Mouse (Mus musculus) neural tube, embryonic 15.5 days (tissue): ENCODE measurements around the gene Xpo4. TPM values are rescaled to one million over a fixed set of nuclear protein-coding genes. Genes with fewer than 3 reads are reported as not detected.

Experiments used
- ATAC-seq: fragments of 200-750 bp; cut with Nextera tagmentation; 2 replicates; pipeline ENCODE4 v1.8.0; 2017; ENCODE audit warnings: mild to moderate bottlenecking, moderate TSS enrichment, moderate library complexity; ENCODE audit not compliant: low FRiP score
- H3K27ac ChIP-seq: fragments of 300-500 bp; sonication (generic); replicated peaks from 2 replicates; pipeline ENCODE4 v1.5.1; 2015; ENCODE audit warnings: mild to moderate bottlenecking, inconsistent platforms
- H3K27me3 ChIP-seq: fragments of 300-500 bp; sonication (generic); replicated peaks from 2 replicates; pipeline ENCODE4 v1.6.1; 2015; ENCODE audit warnings: inconsistent platforms
- H3K36me3 ChIP-seq: fragments of 300-500 bp; sonication (generic); 2 replicates; pipeline ENCODE4 v1.6.1; 2015; ENCODE audit warnings: inconsistent platforms
- H3K4me1 ChIP-seq: fragments of 300-500 bp; sonication (generic); 2 replicates; pipeline ENCODE4 v1.6.1; 2015; ENCODE audit warnings: inconsistent platforms
- H3K4me2 ChIP-seq: fragments of 300-500 bp; sonication (generic); 2 replicates; pipeline ENCODE4 v1.6.1; 2015; ENCODE audit warnings: inconsistent platforms, mild to moderate bottlenecking, moderate library complexity
- H3K4me3 ChIP-seq: fragments of 300-500 bp; sonication (generic); replicated peaks from 2 replicates; pipeline ENCODE4 v1.5.1; 2015; ENCODE audit warnings: mild to moderate bottlenecking, inconsistent platforms
- H3K9ac ChIP-seq: fragments of 300-500 bp; sonication (generic); replicated peaks from 2 replicates; pipeline ENCODE4 v1.6.1; 2015; ENCODE audit warnings: mild to moderate bottlenecking, inconsistent platforms
- H3K9me3 ChIP-seq: fragments of 300-500 bp; sonication (generic); replicated peaks from 2 replicates; pipeline ENCODE4 v1.6.1; 2016; ENCODE audit warnings: inconsistent platforms
- WGBS: fragments of 180-500 bp; shearing (Covaris S2); methylation state at CpG from one replicate; pipeline ENCODE4 v1.1.7; 2015; ENCODE audit warnings: mixed read lengths; 5-methylcytosine and 5-hydroxymethylcytosine counted together
- polyA plus RNA-seq: library from polyadenylated mRNA; unstranded; fragments of >200 nt; fragmentation: Nextera tagmentation; extraction: Ambion mirVana; gene quantifications from 2 replicates; pipeline ENCODE4 v1.2.1, GENCODE M21; 2015

Xpo4 gene
- polyA plus RNA-seq, 1 experiment from 2014 or later, result 11.0 TPM

DNA sequence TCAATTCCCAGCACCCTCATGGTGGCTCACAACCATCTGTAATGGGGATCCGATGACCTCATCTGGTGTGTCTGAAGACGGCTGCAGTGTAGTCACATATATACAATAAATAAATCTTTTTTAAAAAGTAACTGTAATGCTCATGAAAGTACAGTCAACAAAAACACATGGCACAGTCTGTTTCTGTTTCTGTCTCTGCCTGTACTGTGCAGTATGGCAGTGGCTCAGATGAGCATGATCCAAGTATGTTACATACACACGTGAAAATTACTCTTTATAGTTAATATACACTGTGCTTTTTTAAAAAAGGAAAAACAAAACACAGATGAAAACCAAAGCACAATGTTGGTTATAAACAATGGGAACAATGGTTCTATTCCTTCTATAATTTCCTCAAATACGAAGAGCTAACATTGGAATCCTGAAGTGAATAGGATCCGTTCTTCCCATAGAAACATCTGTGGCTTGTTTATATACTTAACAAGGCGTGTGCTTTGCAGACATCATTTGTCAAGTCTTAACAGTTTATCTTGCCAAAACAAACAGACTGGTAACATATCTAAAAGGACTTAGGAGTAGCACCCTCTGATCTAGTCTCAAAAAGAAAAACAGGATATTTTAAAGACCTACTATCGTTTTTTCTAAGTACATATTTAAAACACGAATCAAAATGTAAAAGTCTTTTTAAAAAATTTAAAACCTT, 58.4 kb downstream of the Xpo4 start:
- H3K4me1 ChIP-seq, result peaks cover 4% of the 10 kb centered on the region; the same call in 1 of the 2 replicates
- H3K4me3 ChIP-seq, result no peak overlapping the region
- no peak overlapping the region for H3K4me2 ChIP-seq
- H3K27ac ChIP-seq, result no peak overlapping the region
- no peak overlapping the region for H3K9ac ChIP-seq
- no peak for ATAC-seq
- H3K9me3 ChIP-seq, result no peaks in the 10 kb centered on the region
- peaks cover 19% of the 10 kb centered on the region for H3K36me3 ChIP-seq
- H3K27me3 ChIP-seq, result no peaks in the 10 kb centered on the region
- 82% methylated on average over 8 of the region's 8 CpGs for WGBS

DNA sequence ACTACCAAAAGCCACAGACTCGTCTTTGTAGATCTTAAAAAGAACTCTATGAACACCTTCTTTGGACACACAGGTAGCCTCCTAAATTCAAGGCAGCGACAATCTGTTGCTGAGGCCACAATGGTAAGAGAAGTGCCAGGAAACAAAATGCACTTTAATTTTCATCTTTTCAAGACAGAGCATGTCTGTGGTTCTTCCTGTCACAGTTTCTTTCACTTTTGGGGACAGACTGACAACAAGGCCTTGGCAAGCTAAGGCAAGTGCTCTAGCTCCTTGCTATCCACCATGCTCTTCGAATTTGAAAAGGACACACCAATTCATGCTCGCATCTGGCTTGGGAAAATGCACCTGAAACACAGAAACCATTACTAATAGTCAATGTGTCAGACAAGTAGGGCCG, 72.0 kb downstream of the Xpo4 start:
- H3K27ac ChIP-seq, result no peak overlapping the region
- peaks cover 64% of the 10 kb centered on the region for H3K36me3 ChIP-seq
- H3K9ac ChIP-seq, result no peak overlapping the region
- H3K27me3 ChIP-seq, result no peaks in the 10 kb centered on the region
- no peak overlapping the region for H3K4me2 ChIP-seq
- H3K9me3 ChIP-seq, result no peaks in the 10 kb centered on the region
- no peaks in the 10 kb centered on the region for H3K4me1 ChIP-seq
- 94% methylated on average over 5 of the region's 5 CpGs for WGBS
- no peak for ATAC-seq
- H3K4me3 ChIP-seq, result no peak overlapping the region

DNA sequence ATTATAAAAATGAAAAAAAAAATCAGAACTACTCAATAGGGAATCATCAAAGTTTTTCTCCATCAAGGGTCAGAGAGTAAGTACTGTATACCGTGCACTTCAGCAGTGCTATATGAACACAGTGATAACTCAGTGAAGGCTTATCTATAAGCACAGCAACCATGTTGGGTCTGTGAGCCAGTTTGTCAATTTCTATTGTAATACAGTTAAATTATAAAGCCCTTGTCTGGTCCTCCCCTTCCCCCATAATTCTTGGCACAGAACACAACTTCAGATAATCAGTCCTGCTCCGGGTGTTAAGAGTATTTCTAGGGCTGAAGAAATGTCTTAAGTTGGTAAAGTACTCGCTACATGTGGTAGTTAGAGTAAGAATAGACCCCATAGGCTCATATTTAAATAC, 73.4 kb downstream of the Xpo4 start:
- H3K4me3 ChIP-seq, result no peak overlapping the region
- 98% methylated on average over 3 of the region's 3 CpGs for WGBS
- no peak for ATAC-seq
- peaks cover 62% of the 10 kb centered on the region for H3K36me3 ChIP-seq
- no peaks in the 10 kb centered on the region for H3K27me3 ChIP-seq
- H3K4me1 ChIP-seq, result no peaks in the 10 kb centered on the region
- no peak overlapping the region for H3K27ac ChIP-seq
- no peak overlapping the region for H3K4me2 ChIP-seq
- H3K9me3 ChIP-seq, result no peaks in the 10 kb centered on the region
- no peak overlapping the region for H3K9ac ChIP-seq

DNA sequence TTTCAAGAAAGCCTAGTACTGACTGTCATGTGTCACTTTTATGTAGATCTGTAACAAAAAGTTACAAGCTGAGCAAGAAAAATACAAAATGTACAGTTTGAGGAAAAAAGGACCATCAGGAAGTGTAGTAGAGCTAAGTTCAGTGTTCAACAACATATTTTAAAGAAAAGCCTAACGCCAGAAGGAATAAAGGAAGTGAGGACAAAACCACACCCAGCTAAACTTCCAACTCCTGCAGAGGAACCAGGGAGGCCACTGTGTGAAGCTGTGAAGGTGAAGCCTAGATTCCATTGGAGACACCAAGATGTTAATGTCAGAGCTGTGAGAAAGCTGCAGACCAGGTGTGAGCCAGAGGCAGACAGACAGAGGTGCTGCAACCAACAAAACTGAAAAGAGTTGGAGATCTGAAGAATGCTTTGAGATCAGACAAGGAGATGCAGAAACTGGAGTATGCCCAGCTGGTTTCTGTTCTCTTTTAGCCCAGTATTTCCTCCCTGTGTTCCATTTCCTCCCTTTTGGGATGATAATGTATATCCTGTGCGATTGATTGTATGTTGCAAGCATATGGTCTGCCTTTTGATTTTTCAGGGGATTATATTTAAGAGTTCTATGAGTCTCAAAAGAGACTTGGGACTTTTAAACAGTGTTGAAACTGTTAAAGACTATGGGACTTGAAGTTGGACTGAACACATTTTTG, 88.7 kb downstream of the Xpo4 start:
- Histone ChIP-seq H3K4me1 (no peaks in the 10 kb centered on the region), H3K4me2 (no peak overlapping the region), H3K27ac (no peak overlapping the region), H3K9me3 (peaks cover 4% of the 10 kb centered on the region; the same call in 1 of the 2 replicates), H3K36me3 (peaks cover 10% of the 10 kb centered on the region), H3K9ac (no peak overlapping the region), H3K4me3 (no peak overlapping the region), H3K27me3 (no peaks in the 10 kb centered on the region)
- 96% methylated on average over 2 of the region's 2 CpGs for WGBS
- ATAC-seq, result no peak

DNA sequence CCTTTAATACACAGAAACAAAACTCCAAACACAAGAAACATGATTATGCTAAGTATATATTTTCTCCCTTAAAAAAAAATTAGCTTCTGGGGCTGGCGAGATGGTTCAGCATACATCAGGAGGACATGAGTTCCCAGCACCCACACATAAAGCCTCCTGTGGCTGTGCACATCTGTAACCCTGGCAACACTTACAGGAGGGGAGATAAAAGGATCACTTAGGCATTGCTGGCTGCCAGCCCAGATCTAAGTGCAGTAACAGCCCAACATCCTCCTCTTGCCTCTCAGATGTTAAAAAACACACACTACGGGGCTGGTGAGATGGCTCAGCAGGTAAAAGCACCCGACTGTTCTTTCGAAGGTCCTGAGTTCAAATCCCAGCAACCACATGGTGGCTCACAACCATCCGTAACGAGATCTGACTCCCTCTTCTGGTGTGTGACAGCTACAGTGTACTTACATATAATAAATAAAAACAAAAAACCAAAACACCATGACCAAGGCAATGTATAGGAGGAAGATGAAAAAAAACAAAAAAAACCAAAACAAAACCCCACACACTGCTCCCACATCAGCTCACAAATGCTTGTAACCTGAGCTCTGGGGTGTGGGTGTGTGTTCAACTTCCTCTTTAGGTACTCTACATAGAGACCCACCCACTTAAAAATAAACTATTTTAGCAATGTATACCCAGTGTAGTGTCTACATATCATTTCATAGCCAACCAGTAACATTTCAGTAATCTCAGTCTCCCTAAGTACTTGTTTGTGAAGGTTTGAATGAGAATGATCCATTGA, 90.2 kb downstream of the Xpo4 start:
- H3K36me3 ChIP-seq, result peaks cover 7% of the 10 kb centered on the region; the same call in 1 of the 2 replicates
- no peaks in the 10 kb centered on the region for H3K27me3 ChIP-seq
- no peak overlapping the region for H3K9ac ChIP-seq
- no peak overlapping the region for H3K4me2 ChIP-seq
- H3K9me3 ChIP-seq, result peaks cover 4% of the 10 kb centered on the region; the same call in 1 of the 2 replicates
- peaks cover 6% of the 10 kb centered on the region for H3K4me1 ChIP-seq
- H3K27ac ChIP-seq, result no peak overlapping the region
- H3K4me3 ChIP-seq, result no peak overlapping the region
- ATAC-seq, result no peak
- 85% methylated on average over 6 of the region's 6 CpGs for WGBS

DNA sequence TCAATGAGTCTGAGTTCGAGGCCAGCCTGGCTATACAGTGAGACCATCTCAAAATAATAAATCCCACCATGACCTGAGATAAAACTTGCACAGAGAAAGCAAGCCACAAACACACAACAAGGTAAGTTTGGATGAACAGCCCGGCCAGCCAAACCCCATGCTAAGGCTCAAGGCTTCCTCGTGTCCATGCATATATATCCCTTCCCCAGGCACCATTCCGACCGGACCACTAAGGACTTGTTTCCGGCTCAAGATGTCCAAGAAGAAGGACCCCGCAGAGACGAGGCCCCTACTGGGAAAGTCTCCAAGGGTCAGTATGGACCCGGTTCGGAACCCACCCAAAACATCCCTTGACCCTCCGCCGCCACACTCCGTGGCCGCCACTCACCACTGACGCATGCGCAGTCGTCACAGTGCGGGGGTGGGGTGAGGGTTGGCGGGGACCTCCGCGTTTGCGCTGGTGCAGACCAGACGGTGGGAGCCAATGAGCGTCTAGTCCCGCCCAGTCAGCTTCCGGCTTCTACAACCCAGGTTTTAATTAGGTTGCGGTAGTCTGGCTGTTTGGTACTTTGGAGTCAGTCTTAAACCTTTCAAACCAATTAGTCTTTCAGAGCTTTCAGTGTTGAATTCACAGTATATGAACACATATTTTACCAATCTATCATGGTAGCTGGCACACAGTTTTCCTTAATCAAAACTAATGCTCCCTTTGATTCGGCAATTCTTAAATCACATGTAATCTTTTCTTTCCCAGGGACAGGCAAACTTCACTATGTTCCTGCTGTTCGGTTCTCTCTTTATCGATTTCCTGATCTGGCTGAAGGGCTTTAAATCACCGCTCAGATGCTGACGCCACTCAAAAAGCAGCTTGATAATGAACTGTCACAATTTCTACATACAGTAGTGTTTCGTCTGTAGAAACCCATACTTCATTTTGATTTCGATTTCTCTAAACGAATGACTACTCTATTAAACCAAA, 93.8 kb downstream of the Xpo4 start, which contains the start of gene Eef1akmt1:
Gene Eef1akmt1, minus strand, starts transcription at position 458 of the 979 bp plus-strand sequence.
- WGBS, result 10% methylated on average over 35 of the region's 35 CpGs
- Histone ChIP-seq H3K4me1 (peaks cover 6% of the 10 kb centered on the region), H3K27me3 (no peaks in the 10 kb centered on the region), H3K9me3 (0 out of 2 replicates have a peak, but pooled peaks cover 4% of the 10 kb centered on the region), H3K4me2 (peak within 1 kb of the TSS; percentile 62), H3K9ac (peak within 1 kb of the TSS; percentile 83), H3K4me3 (peak within 1 kb of the TSS; percentile 73), H3K27ac (peak within 1 kb of the TSS; percentile 82), H3K36me3 (peaks cover 4% of the 10 kb centered on the region; the same call in 1 of the 2 replicates)
- peak; percentile 100 for ATAC-seq

DNA sequence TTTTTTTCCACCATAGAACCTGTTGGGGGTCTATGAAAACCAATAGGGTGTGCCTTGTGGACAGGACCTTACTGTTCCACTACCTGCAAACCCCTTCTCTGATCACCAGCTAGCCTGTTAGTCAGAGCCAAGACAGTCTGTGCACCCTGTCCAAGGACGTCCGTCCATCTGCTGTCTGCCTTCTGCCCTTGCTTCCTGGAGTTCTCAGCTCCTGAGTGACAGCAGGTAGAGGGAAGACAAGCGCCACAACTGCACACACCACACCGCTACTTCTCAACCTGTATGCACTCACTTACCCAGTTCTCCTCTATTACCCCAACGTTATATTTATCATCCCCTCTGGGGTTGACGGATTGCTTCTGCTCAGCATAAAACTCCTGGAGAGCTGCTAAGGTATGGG, 99.6 kb downstream of the Xpo4 start:
- H3K27me3 ChIP-seq, result no peaks in the 10 kb centered on the region
- peaks cover 2% of the 10 kb centered on the region for H3K4me1 ChIP-seq
- WGBS, result 93% methylated on average over 6 of the region's 6 CpGs
- H3K4me2 ChIP-seq, result no peak overlapping the region
- no peak overlapping the region for H3K9ac ChIP-seq
- no peak overlapping the region for H3K27ac ChIP-seq
- no peak overlapping the region for H3K4me3 ChIP-seq
- 0 out of 2 replicates have a peak, but pooled peaks cover 7% of the 10 kb centered on the region for H3K36me3 ChIP-seq
- no peak for ATAC-seq
- H3K9me3 ChIP-seq, result no peaks in the 10 kb centered on the region

DNA sequence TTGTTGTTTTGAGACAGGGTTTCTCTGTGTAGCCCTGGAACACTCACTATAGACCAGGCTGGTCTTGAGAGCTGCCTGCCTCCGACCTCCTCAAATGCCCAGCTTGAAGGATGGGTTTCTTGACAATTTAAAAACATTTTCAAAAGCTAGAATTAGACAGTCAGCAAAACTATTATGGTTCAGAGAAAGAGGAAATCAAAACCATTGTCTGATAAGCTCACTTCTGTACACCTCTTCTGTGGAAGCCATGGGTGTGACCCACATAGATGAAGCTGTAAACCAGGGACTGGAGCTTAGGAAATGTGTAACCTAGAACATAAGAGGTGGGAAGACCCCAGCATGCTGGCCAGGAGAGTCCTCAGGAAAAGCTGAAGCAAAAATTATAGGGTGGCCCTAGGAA, 108.3 kb downstream of the Xpo4 start:
- Histone ChIP-seq H3K36me3 (peaks cover 6% of the 10 kb centered on the region; the same call in 1 of the 2 replicates), H3K4me3 (no peak overlapping the region), H3K9me3 (no peaks in the 10 kb centered on the region), H3K27me3 (no peaks in the 10 kb centered on the region), H3K9ac (no peak overlapping the region), H3K27ac (no peak overlapping the region), H3K4me2 (no peak overlapping the region), H3K4me1 (no peaks in the 10 kb centered on the region)
- WGBS, result 98% methylated on average over 1 of the region's 1 CpGs
- no peak for ATAC-seq

DNA sequence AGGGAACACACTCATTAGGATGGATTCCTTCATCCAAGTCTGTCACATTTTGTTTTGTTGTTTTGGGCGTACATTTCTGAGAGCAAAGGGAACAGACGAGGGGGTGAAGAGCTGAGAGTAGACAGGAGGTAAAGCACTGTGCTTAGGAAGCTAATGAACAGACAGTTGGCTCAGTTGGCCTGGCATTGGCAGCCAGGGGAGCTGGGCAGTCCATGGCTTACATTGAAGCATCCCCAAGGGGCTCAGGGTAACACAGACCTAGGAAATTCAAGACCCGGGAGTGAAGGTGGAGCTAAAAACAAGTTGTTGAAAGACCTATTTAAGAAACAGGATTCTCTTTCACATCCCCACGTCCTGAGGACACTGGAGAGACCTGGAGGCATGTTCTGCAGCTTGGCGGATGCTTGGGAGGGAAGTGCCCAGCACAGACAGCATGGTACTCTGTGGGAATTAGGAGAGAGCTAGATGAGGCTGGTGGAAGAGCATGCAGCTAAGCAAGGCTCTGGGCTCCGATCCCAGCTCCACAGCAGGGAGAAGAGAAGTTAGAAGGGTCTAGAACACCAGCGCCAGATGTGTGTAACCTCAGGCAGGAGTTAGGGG, 109.7 kb downstream of the Xpo4 start:
- ATAC-seq, result no peak
- no peaks in the 10 kb centered on the region for H3K4me1 ChIP-seq
- H3K9me3 ChIP-seq, result no peaks in the 10 kb centered on the region
- H3K27ac ChIP-seq, result no peak overlapping the region
- peaks cover 4% of the 10 kb centered on the region; the same call in 1 of the 2 replicates for H3K36me3 ChIP-seq
- H3K9ac ChIP-seq, result no peak overlapping the region
- WGBS, result 91% methylated on average over 7 of the region's 7 CpGs
- no peak overlapping the region for H3K4me3 ChIP-seq
- no peak overlapping the region for H3K4me2 ChIP-seq
- no peaks in the 10 kb centered on the region for H3K27me3 ChIP-seq

DNA sequence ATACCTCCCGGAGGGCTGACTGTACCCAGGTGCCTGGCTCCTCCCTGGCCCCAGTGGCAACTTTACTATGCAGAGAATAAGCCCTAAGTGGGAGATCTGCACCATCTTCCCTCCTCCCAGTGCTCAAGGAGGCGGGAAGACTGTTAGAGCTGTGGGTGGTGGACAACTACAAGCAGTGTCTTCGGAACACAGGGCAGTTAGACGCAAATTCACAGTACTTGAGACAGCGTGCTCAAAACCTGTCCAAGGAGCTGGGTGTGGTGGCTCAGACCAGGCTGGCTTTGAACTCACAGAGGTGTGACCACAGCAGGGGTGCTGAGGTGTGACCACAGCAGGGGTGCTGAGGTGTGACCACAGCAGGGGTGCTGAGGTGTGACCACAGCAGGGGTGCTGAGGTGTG, 110.8 kb downstream of the Xpo4 start:
- Histone ChIP-seq H3K27ac (no peak overlapping the region), H3K4me3 (no peak overlapping the region), H3K9ac (no peak overlapping the region), H3K36me3 (peaks cover 11% of the 10 kb centered on the region), H3K27me3 (no peaks in the 10 kb centered on the region), H3K4me2 (no peak overlapping the region), H3K9me3 (no peaks in the 10 kb centered on the region), H3K4me1 (no peaks in the 10 kb centered on the region)
- ATAC-seq, result no peak
- WGBS, result 93% methylated on average over 5 of the region's 5 CpGs
